Mouse (Mus musculus) liver, adult 2 months (tissue): ENCODE data around the gene Lrrc10b.

ENCODE experiments used
- CTCF ChIP-seq: fragments of 200-500 bp; IDR thresholded peaks from 2 replicates; pipeline ENCODE4 v1.5.1; 2011; ENCODE audit warnings: low read depth, low read length, control low read depth
- POLR2A ChIP-seq: fragments of 200-500 bp; IDR thresholded peaks from 2 replicates; pipeline ENCODE4 v1.6.1; 2011; ENCODE audit warnings: low read length, control low read depth; ENCODE audit not compliant: insufficient read depth; ENCODE audit errors: extremely low read depth

- peak; percentile 76 for TF ChIP-seq CTCF
- TF ChIP-seq POLR2A, result no peak
These were observed 21.4 kb downstream of the Lrrc10b start for GRCm38 (mm10) chr19:10435908-10436307.
